In the genomic region with DNA sequence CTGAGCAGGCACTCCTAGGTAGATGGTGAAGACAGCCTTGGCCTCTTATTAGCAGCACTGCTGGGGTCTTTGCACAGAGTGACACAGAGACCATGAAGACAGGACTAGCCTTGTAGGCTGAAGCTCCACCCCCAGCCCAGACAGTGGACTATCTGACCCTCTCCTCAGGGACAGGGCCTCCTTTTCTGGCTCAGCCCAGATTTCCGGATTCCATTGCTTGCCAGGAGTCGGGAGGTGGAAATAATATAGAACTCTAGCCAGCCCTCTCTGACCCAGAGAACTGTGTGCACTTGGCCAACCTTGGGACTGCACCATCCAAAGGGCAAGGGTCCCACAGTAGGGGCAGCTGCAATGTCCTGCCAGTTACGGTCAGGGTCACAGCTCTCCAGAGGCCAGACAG, we compare ENCODE assay signal across 8 mouse cellular contexts. TPM values are rescaled to one million over a fixed set of nuclear protein-coding genes. Genes with fewer than 3 reads are reported as not detected.
DNase-seq lines count a peak whose midpoint lies in the region; ATAC-seq lines count a peak whose summit lies in the region.

No protein-coding gene starts in this region.

- peaks cover 3% of the 10 kb centered on the region for H3K36me3 ChIP-seq in hindbrain, embryonic 13.5 days
- H3K36me3 ChIP-seq in hindbrain, embryonic 16.5 days (ENCODE audit: control insufficient read depth, insufficient read depth, low read length), result no peaks in the 10 kb centered on the region
- H3K36me3 ChIP-seq in embryonic facial prominence, embryonic 10.5 days (replicated peaks), result no peaks in the 10 kb centered on the region

- H3K9me3 ChIP-seq in hindbrain, embryonic 13.5 days, result no peaks in the 10 kb centered on the region
- no peaks in the 10 kb centered on the region for H3K9me3 ChIP-seq in hindbrain, embryonic 16.5 days (ENCODE audit: control insufficient read depth, low read length)
- no peaks in the 10 kb centered on the region for H3K9me3 ChIP-seq in embryonic facial prominence, embryonic 10.5 days

- H3K9ac ChIP-seq in hindbrain, embryonic 13.5 days, result no peak overlapping the region
- H3K9ac ChIP-seq in hindbrain, embryonic 16.5 days (ENCODE audit: low read depth, low read length), result no peak overlapping the region

- no peaks in the 10 kb centered on the region for H3K27me3 ChIP-seq in hindbrain, embryonic 13.5 days
- H3K27me3 ChIP-seq in hindbrain, embryonic 16.5 days (replicated peaks; ENCODE audit: control insufficient read depth, insufficient read depth, low read length), result no peaks in the 10 kb centered on the region
- H3K27me3 ChIP-seq in embryonic facial prominence, embryonic 10.5 days (replicated peaks; ENCODE audit: low read depth, poor library complexity, severe bottlenecking), result no peaks in the 10 kb centered on the region

- no peaks in the 10 kb centered on the region for H3K4me1 ChIP-seq in hindbrain, embryonic 13.5 days (replicated peaks)
- no peaks in the 10 kb centered on the region for H3K4me1 ChIP-seq in hindbrain, embryonic 16.5 days (ENCODE audit: control insufficient read depth, insufficient read depth, low read depth, low read length)
- H3K4me1 ChIP-seq in embryonic facial prominence, embryonic 10.5 days, result peaks cover 17% of the 10 kb centered on the region

- DNase-seq in embryonic facial prominence, embryonic 10.5 days (ENCODE audit: low spot score), result no peak
- peak; percentile 87 for DNase-seq in kidney, adult 11 months
- peak; percentile 86 for DNase-seq in lung, postnatal 10 days
- DNase-seq in B cell, adult 2 months, result no peak
- DNase-seq in frontal cortex, postnatal 10 days (ENCODE audit: low spot score in 2 of 2), result no peak
- DNase-seq in left cerebral cortex, adult 8-10 months (ENCODE audit: low spot score in 2 of 2), result no peak

- 79% methylated on average over 3 of the region's 3 CpGs for WGBS in hindbrain, embryonic 13.5 days
- WGBS in hindbrain, embryonic 16.5 days, result 78% methylated on average over 3 of the region's 3 CpGs
- WGBS in embryonic facial prominence, embryonic 10.5 days, result 65% methylated on average over 3 of the region's 3 CpGs

- no peak for ATAC-seq in hindbrain, embryonic 13.5 days (ENCODE audit: low FRiP score)
- no peak for ATAC-seq in hindbrain, embryonic 16.5 days

- H3K4me2 ChIP-seq in hindbrain, embryonic 13.5 days, result no peak overlapping the region
- no peak overlapping the region for H3K4me2 ChIP-seq in hindbrain, embryonic 16.5 days (ENCODE audit: low read length)

- H3K27ac ChIP-seq in hindbrain, embryonic 13.5 days, result peak overlapping the region; percentile 26; the same call in 1 of the 2 replicates
- H3K27ac ChIP-seq in hindbrain, embryonic 16.5 days (ENCODE audit: low read depth, low read length), result no peak overlapping the region
- H3K27ac ChIP-seq in embryonic facial prominence, embryonic 10.5 days (replicated peaks), result peak overlapping the region; percentile 21

- no peak overlapping the region for H3K4me3 ChIP-seq in hindbrain, embryonic 13.5 days
- no peak overlapping the region for H3K4me3 ChIP-seq in hindbrain, embryonic 16.5 days (ENCODE audit: low read length)
- no peak overlapping the region for H3K4me3 ChIP-seq in embryonic facial prominence, embryonic 10.5 days

RNA-seq across cellular contexts. Expression of gene Cd81, which starts 10.4 kb away (rescaled TPM):
- polyA plus RNA-seq in hindbrain, embryonic 13.5 days (2015; fragmentation: Nextera tagmentation; extraction: Ambion mirVana), result 322 and 332 TPM in 2 replicates
- 532 and 585 TPM in 2 replicates for polyA plus RNA-seq in hindbrain, embryonic 16.5 days (2015; fragmentation: Nextera tagmentation; extraction: Ambion mirVana)
- 251 and 255 TPM in 2 replicates for polyA plus RNA-seq in embryonic facial prominence, embryonic 10.5 days (2016; fragmentation: Nextera tagmentation; extraction: Ambion mirVana)
- total RNA-seq in left cerebral cortex, adult 8-10 months (2022), result 100 to 1,000 TPM; 406 to 526 (median 451) TPM

RNA-seq across cellular contexts. Expression of gene Tssc4, which starts 27.0 kb away (rescaled TPM):
- 90.8 and 99.3 TPM in 2 replicates for polyA plus RNA-seq in hindbrain, embryonic 13.5 days (2015; fragmentation: Nextera tagmentation; extraction: Ambion mirVana)
- polyA plus RNA-seq in hindbrain, embryonic 16.5 days (2015; fragmentation: Nextera tagmentation; extraction: Ambion mirVana), result 97.4 and 98.7 TPM in 2 replicates
- 130 and 132 TPM in 2 replicates for polyA plus RNA-seq in embryonic facial prominence, embryonic 10.5 days (2016; fragmentation: Nextera tagmentation; extraction: Ambion mirVana)
- 10 to 100 TPM; 37.0 to 42.1 (median 39.8) TPM for total RNA-seq in left cerebral cortex, adult 8-10 months (2022)

RNA-seq across cellular contexts. Expression of gene Tspan32, which starts 37.2 kb away (rescaled TPM):
- 0.65 and 1.2 TPM in 2 replicates for polyA plus RNA-seq in hindbrain, embryonic 13.5 days (2015; fragmentation: Nextera tagmentation; extraction: Ambion mirVana)
- 0.28 and 0.41 TPM in 2 replicates for polyA plus RNA-seq in hindbrain, embryonic 16.5 days (2015; fragmentation: Nextera tagmentation; extraction: Ambion mirVana)
- polyA plus RNA-seq in embryonic facial prominence, embryonic 10.5 days (2016; fragmentation: Nextera tagmentation; extraction: Ambion mirVana), result 4.4 and 4.6 TPM in 2 replicates
- under 1 TPM; 0.18 to 0.44 (median 0.29) TPM for total RNA-seq in left cerebral cortex, adult 8-10 months (2022)

RNA-seq across cellular contexts. Expression of gene Trpm5, which starts 52.4 kb away (rescaled TPM):
- polyA plus RNA-seq in hindbrain, embryonic 13.5 days (2015; fragmentation: Nextera tagmentation; extraction: Ambion mirVana), result 1.4 and 1.9 TPM in 2 replicates
- polyA plus RNA-seq in hindbrain, embryonic 16.5 days (2015; fragmentation: Nextera tagmentation; extraction: Ambion mirVana), result 2.1 and 3.2 TPM in 2 replicates
- 0.60 and 0.77 TPM in 2 replicates for polyA plus RNA-seq in embryonic facial prominence, embryonic 10.5 days (2016; fragmentation: Nextera tagmentation; extraction: Ambion mirVana)
- total RNA-seq in left cerebral cortex, adult 8-10 months (2022), result not detected

Comparison
In these comparisons a context has a peak if more than half of its experiments do, and no peak if none do; other contexts are left out.
1. DNase-seq: peak in kidney, adult 11 months (single experiment) and lung, postnatal 10 days (single experiment); none in embryonic facial prominence, embryonic 10.5 days (single experiment), B cell, adult 2 months (0 of 2), frontal cortex, postnatal 10 days (0 of 2) and left cerebral cortex, adult 8-10 months (0 of 2).